Mouse (Mus musculus): ENCODE results near the gene Cacng6. TPM values are rescaled to one million over a fixed set of nuclear protein-coding genes. Genes with fewer than 3 reads are reported as not detected.

The Cacng6 gene
- total and polyA plus RNA-seq, 3 experiments, result 0.11 TPM; not detected in 2

GRCm38 (mm10) chr7:3430161-3430560 lies 6.2 kb downstream of the Cacng6 start:
- Histone ChIP-seq H3K4me1 (ENCODE audit: insufficient read depth, low read depth, low read length) (no peaks in the 10 kb centered on the region), H3K9me3 (replicated peaks) (peaks cover 4% of the 10 kb centered on the region; the same call in 1 of the 2 replicates), H3K4me3 (ENCODE audit: low read depth, low read length) (no peak overlapping the region), H3K27me3 (ENCODE audit: insufficient read depth, low read length) (no peaks in the 10 kb centered on the region), H3K36me3 (replicated peaks) (no peaks in the 10 kb centered on the region)
- no peak for ATAC-seq (ENCODE audit: extremely low read depth, insufficient number of reproducible peaks, low FRiP score, poor library complexity, severe bottlenecking)
- no peak for DNase-seq (ENCODE audit: low spot score)
- no peak for TF ChIP-seq GATA1 (IDR thresholded peaks at IDR 0.05; ENCODE audit: borderline replicate concordance, low read length)

DNA sequence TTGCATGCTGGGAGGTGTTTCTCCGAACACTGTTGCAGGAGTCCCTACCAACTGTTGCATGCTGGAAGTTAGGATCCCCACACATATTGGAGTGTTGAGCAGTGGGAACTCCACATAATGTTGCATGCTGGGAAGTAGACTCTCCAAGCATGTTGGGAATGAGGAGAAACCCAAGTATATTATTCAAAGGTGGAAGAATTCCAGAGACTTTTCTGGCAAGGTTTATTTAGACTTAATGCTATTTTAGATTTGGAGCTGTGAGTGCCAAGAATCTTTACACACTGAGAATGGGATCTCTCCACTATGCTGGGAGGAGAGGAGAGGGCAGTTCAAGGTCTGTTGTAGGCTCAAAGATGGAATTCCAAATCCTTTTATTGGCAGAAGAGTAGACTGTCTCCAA lies 8.1 kb downstream of the Cacng6 start:
- peaks cover 4% of the 10 kb centered on the region; the same call in 1 of the 2 replicates for H3K9me3 ChIP-seq (replicated peaks)
- no peak for DNase-seq (ENCODE audit: low spot score)
- TF ChIP-seq CTCF (IDR thresholded peaks at IDR 0.05; ENCODE audit: low read depth, low read length), result no peak
- TF ChIP-seq GATA1 (IDR thresholded peaks at IDR 0.05; ENCODE audit: borderline replicate concordance, low read length), result no peak
- no peak for TF ChIP-seq POLR2AphosphoS5 (IDR thresholded peaks at IDR 0.05; ENCODE audit: insufficient replicate concordance, low read depth, low read length)
- TF ChIP-seq GATA2 (IDR thresholded peaks at IDR 0.05; ENCODE audit: borderline replicate concordance, low read depth, low read length), result no peak
- no peak for TF ChIP-seq TAL1 (conservative IDR thresholded peaks at IDR 0.05; ENCODE audit: low read depth, low read length)
- H3K27me3 ChIP-seq (ENCODE audit: insufficient read depth, low read length), result no peaks in the 10 kb centered on the region
- no peak for ATAC-seq (ENCODE audit: extremely low read depth, insufficient number of reproducible peaks, low FRiP score, poor library complexity, severe bottlenecking)
- no peaks in the 10 kb centered on the region for H3K4me1 ChIP-seq (ENCODE audit: insufficient read depth, low read depth, low read length)
- no peak overlapping the region for H3K4me3 ChIP-seq (ENCODE audit: low read depth, low read length)
- no peaks in the 10 kb centered on the region for H3K36me3 ChIP-seq (replicated peaks)

DNA sequence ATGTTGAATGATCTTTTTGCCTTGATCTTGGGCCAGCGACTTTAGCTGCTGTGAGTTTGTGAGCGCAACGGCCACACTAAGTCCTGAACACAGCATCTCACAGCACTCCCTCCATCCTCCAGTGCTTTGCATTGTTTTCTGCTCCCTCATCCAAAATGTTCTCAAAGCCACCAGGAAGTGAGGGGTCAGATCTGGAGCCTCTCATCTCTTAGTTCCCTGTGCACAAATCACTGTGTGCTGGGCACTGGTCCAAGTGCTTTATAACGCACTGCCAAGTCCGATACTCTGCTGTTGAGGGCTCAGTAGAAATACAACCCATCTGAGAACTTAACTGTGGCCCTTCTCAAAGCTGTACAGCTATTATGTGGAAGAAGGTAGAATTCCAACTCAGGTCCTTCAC lies 13.9 kb downstream of the Cacng6 start:
- ATAC-seq (ENCODE audit: extremely low read depth, insufficient number of reproducible peaks, low FRiP score, poor library complexity, severe bottlenecking) (no peak), DNase-seq (ENCODE audit: low spot score) (no peak)
- H3K9me3 ChIP-seq (replicated peaks), result peaks cover 4% of the 10 kb centered on the region; the same call in 1 of the 2 replicates
- no peaks in the 10 kb centered on the region for H3K4me1 ChIP-seq (ENCODE audit: insufficient read depth, low read depth, low read length)
- no peak overlapping the region for H3K4me3 ChIP-seq (ENCODE audit: low read depth, low read length)
- TF ChIP-seq TAL1 (conservative IDR thresholded peaks at IDR 0.05; ENCODE audit: low read depth, low read length) (no peak), GATA2 (IDR thresholded peaks at IDR 0.05; ENCODE audit: borderline replicate concordance, low read depth, low read length) (no peak), GATA1 (IDR thresholded peaks at IDR 0.05; ENCODE audit: borderline replicate concordance, low read length) (no peak), CTCF (IDR thresholded peaks at IDR 0.05; ENCODE audit: low read depth, low read length) (no peak), POLR2AphosphoS5 (IDR thresholded peaks at IDR 0.05; ENCODE audit: insufficient replicate concordance, low read depth, low read length) (no peak)
- no peaks in the 10 kb centered on the region for H3K36me3 ChIP-seq (replicated peaks)
- H3K27me3 ChIP-seq (ENCODE audit: insufficient read depth, low read length), result no peaks in the 10 kb centered on the region

DNA sequence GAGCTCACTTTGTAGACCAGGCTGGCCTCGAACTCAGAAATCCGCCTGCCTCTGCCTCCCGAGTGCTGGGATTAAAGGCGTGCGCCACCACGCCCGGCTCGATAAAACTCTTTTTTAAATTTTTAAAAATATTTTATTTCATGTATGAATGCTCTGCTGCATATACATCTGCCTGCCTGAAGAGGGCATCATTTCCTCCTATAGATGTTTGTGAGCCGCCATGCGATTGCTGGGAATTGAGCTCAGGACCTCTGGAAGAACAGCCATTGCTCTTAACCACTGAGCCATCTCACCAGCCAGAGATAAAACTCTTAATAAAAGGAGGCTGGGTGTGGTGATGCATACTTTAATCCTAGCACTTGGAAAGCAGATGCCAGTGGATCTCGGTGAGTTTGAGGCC lies 16.0 kb downstream of the Cacng6 start:
- ATAC-seq (ENCODE audit: extremely low read depth, insufficient number of reproducible peaks, low FRiP score, poor library complexity, severe bottlenecking) (no peak), DNase-seq (ENCODE audit: low spot score) (no peak)
- TF ChIP-seq POLR2AphosphoS5 (IDR thresholded peaks at IDR 0.05; ENCODE audit: insufficient replicate concordance, low read depth, low read length) (no peak), GATA2 (IDR thresholded peaks at IDR 0.05; ENCODE audit: borderline replicate concordance, low read depth, low read length) (no peak), CTCF (IDR thresholded peaks at IDR 0.05; ENCODE audit: low read depth, low read length) (no peak), TAL1 (conservative IDR thresholded peaks at IDR 0.05; ENCODE audit: low read depth, low read length) (no peak), GATA1 (IDR thresholded peaks at IDR 0.05; ENCODE audit: borderline replicate concordance, low read length) (no peak)
- Histone ChIP-seq H3K9me3 (replicated peaks) (no peaks in the 10 kb centered on the region), H3K4me3 (ENCODE audit: low read depth, low read length) (no peak overlapping the region), H3K4me1 (ENCODE audit: insufficient read depth, low read depth, low read length) (no peaks in the 10 kb centered on the region), H3K36me3 (replicated peaks) (no peaks in the 10 kb centered on the region), H3K27me3 (ENCODE audit: insufficient read depth, low read length) (no peaks in the 10 kb centered on the region)

- Histone ChIP-seq H3K4me3 (ENCODE audit: low read depth, low read length) (no peak overlapping the region), H3K4me1 (ENCODE audit: insufficient read depth, low read depth, low read length) (no peaks in the 10 kb centered on the region), H3K9me3 (replicated peaks) (no peaks in the 10 kb centered on the region), H3K27me3 (ENCODE audit: insufficient read depth, low read length) (no peaks in the 10 kb centered on the region), H3K36me3 (replicated peaks) (no peaks in the 10 kb centered on the region)
- TF ChIP-seq CTCF (IDR thresholded peaks at IDR 0.05; ENCODE audit: low read depth, low read length) (no peak), POLR2AphosphoS5 (IDR thresholded peaks at IDR 0.05; ENCODE audit: insufficient replicate concordance, low read depth, low read length) (no peak), TAL1 (conservative IDR thresholded peaks at IDR 0.05; ENCODE audit: low read depth, low read length) (no peak), GATA1 (IDR thresholded peaks at IDR 0.05; ENCODE audit: borderline replicate concordance, low read length) (no peak), GATA2 (IDR thresholded peaks at IDR 0.05; ENCODE audit: borderline replicate concordance, low read depth, low read length) (no peak)
- ATAC-seq (ENCODE audit: extremely low read depth, insufficient number of reproducible peaks, low FRiP score, poor library complexity, severe bottlenecking), result no peak
- DNase-seq (ENCODE audit: low spot score), result no peak
Measured at GRCm38 (mm10) chr7:3440526-3440925, 16.5 kb downstream of the Cacng6 start.

GRCm38 (mm10) chr7:3442476-3443062 lies 18.6 kb downstream of the Cacng6 start:
- H3K36me3 ChIP-seq (replicated peaks), result no peaks in the 10 kb centered on the region
- ATAC-seq (ENCODE audit: extremely low read depth, insufficient number of reproducible peaks, low FRiP score, poor library complexity, severe bottlenecking) (no peak), DNase-seq (ENCODE audit: low spot score) (no peak)
- H3K9me3 ChIP-seq (replicated peaks), result no peaks in the 10 kb centered on the region
- no peaks in the 10 kb centered on the region for H3K27me3 ChIP-seq (ENCODE audit: insufficient read depth, low read length)
- TF ChIP-seq CTCF (IDR thresholded peaks at IDR 0.05; ENCODE audit: low read depth, low read length) (no peak), GATA1 (IDR thresholded peaks at IDR 0.05; ENCODE audit: borderline replicate concordance, low read length) (no peak), POLR2AphosphoS5 (IDR thresholded peaks at IDR 0.05; ENCODE audit: insufficient replicate concordance, low read depth, low read length) (no peak), GATA2 (IDR thresholded peaks at IDR 0.05; ENCODE audit: borderline replicate concordance, low read depth, low read length) (no peak), TAL1 (conservative IDR thresholded peaks at IDR 0.05; ENCODE audit: low read depth, low read length) (no peak)
- no peak overlapping the region for H3K4me3 ChIP-seq (ENCODE audit: low read depth, low read length)
- H3K4me1 ChIP-seq (ENCODE audit: insufficient read depth, low read depth, low read length), result no peaks in the 10 kb centered on the region

Data from G1E (cell line).